Mouse (Mus musculus) lung, adult 2 months (tissue): Measurements from ENCODE around the gene Morf4l1.
"Not testable (repeated sequence)": the region's sequence is repeated elsewhere in the genome, so short reads cannot be mapped to it uniquely, and the experiment has no call there.

Experiments used
- CTCF ChIP-seq: fragments of 200-500 bp; IDR thresholded peaks from 2 replicates; pipeline ENCODE4 v1.5.1; 2011; ENCODE audit warnings: mild to moderate bottlenecking, low read length, control low read depth; ENCODE audit not compliant: insufficient read depth
- POLR2A ChIP-seq: fragments of 200-500 bp; IDR thresholded peaks from 2 replicates; pipeline ENCODE4 v1.6.1; 2011; ENCODE audit warnings: low read depth, mild to moderate bottlenecking, control low read depth, low read length, borderline replicate concordance; ENCODE audit errors: extremely low read depth

- TF ChIP-seq CTCF, POLR2A: not testable (repeated sequence)
Measured at GRCm38 (mm10) chr9:90060932-90061331, 53.6 kb downstream of the Morf4l1 start.
